Mouse (Mus musculus) brain, embryonic 18.5 days (tissue): ENCODE measurements around the gene Taf1c.

Source experiments
- DNase-seq: peaks from one replicate; pipeline ENCODE4 v3.0.0-alpha.2; 2012; ENCODE audit warnings: low read depth, low spot score

The Taf1c gene

DNA sequence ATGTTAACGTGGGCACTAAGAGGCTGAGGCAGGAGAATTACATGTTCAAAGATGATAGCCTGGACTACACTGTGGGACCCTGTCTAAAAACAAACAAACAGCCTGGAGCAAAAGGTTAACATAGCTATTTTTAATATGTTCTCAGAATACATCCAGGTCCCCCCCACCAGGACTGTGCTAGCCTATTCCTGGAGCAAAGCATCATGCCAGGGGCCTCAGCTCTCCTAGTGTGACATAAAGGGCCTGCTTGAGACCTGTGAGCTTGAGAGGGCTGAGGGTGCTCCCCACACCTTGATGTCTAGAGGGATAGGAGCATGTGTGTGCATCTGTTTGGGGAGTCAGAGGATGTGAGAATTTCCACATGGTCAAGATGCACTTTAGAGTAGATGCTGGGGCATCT is 18.7 kb upstream of the Taf1c start:
- DNase-seq: no peak

DNA sequence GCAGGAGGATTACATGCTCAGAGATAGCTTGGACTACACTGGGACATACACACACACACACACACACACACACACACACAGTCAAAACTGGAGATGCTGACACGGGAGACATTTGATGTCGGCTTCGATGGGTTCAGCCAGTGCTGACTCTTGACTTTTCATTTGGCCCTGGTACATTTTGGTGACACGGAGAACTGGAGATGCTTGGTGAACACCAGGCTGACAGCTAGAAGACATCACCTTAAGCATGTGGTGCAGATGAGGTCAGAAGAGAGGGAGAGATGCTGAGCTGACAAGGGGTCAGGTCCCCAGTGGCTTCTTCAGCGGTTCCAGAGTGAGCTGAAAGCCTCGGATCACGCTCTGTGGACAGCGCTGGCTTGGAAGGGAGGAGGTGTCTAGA is 18.0 kb upstream of the Taf1c start:
- no peak for DNase-seq

DNA sequence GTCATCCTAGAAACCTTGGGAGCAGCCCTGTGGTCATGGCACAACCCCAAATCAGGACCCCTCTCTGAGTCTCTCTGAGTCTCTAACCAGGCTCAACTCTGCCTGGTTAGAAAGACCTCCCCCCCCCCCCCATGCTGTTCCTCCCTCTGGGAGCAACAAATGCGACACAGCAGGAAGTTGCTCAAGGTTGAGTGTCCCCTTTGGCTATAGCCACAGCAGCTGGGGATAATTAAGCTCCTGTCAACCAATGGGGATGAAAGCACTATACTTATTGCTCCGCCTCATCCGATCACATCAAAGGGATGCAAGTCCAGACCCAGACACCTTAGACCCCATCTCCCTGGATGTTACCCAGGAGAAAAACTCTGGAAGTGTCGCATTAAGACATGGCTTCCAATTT is 17.5 kb upstream of the Taf1c start:
- no peak for DNase-seq

DNA sequence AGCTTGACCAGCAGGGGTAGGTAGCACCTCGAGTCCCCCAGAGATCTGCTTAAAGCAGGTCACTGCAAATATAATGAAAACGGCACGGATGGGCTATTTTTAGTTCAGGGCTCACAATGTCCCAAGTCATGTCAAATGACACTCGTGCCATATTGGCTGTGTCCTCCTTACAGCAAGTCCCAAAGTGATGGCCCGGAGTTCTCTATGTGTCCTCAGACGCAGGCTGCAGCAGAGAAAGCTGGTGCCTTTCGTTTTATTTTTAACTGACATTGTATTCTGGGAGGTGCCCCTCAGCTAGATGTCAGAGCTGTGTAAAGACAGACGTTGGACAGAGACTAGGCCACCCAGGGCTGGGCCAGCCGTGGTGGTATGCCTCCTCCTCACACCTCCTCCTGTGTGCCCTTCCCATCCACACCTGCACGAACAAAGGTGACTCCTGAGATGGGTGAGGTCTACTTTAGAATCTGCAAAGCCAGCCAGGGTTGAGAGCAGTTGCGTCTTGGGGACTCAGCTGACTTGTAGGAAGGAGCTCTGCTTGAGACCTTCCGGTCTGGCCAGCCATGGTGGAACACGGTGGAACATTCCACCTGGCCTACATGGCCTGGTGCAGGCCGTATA is 15.9 kb upstream of the Taf1c start:
- DNase-seq: no peak

- DNase-seq: no peak
Observed at GRCm38 (mm10) chr8:119620116-119620840, 15.3 kb upstream of the Taf1c start.

DNA sequence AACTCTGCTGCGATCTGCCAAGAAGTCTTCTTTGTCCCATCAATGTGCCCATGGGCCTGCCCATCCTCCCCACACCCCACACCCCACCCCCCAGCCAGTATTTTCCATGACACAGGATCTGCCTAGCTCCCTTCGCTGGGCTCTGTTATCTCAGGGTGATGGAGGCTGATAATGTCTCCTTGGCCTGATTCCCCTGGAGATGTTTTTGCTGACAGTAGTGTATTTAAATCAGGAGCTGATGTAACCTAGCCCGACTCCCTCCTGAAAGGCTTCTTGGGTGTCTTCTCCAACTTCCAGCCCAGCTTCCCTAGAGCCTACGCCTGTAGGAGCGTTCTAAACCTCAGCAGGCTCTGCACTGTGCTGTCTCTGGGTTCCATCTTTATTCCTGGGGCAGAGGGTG is 13.9 kb upstream of the Taf1c start:
- DNase-seq: no peak

- DNase-seq: no peak
Observed at GRCm38 (mm10) chr8:119617586-119617985, 12.6 kb upstream of the Taf1c start.

GRCm38 (mm10) chr8:119616811-119617210 is 11.8 kb upstream of the Taf1c start:
- no peak for DNase-seq

- no peak for DNase-seq
Observed at GRCm38 (mm10) chr8:119616358-119616757, 11.3 kb upstream of the Taf1c start.

DNA sequence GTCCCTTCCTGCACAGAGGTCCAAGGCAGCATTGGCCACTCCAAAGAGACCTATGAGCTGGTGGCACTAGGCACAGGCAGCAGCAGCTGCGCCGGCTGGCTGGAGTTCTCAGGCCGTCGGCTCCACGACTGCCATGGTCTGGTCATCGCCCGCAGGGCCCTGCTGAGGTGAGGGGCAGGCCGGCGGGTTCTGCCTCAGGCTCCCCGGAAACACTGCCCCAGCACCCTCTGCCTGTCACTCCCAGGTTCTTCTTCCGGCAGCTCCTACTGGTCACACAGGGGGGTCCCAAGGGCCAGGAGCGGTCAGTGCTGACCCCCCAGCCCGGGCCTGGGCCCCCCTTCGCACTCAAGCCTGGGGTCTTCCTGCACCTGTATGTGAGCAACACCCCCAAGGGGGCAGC is 10.1 kb upstream of the Taf1c start:
- no peak for DNase-seq

GRCm38 (mm10) chr8:119612471-119612870 is 7.4 kb upstream of the Taf1c start, which contains the start of gene Adad2:
Adad2 (plus strand) TSS chr8:119612747.
- DNase-seq: no peak

DNA sequence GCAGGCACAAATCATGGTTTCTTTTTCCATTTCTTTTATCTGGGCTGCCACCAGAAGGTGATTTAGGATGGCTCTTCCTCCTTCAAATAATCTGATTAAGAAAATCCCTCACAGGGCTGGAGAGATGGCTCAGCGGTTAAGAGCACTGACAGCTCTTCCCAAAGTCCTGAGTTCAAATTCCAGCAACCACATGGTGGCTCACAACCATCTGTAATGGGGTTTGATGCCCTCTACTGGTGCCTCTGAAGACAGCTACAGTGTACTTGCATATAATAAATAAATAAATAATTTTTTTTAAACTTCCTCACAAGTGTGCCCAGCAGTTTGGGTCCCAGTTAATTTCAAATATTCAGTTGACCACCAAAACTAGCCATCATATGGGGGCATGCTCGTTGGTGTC is 1.2 kb upstream of the Taf1c start:
- DNase-seq: no peak

- no peak for DNase-seq
Observed at GRCm38 (mm10) chr8:119604398-119604803, 621 bp downstream of the Taf1c start.

DNA sequence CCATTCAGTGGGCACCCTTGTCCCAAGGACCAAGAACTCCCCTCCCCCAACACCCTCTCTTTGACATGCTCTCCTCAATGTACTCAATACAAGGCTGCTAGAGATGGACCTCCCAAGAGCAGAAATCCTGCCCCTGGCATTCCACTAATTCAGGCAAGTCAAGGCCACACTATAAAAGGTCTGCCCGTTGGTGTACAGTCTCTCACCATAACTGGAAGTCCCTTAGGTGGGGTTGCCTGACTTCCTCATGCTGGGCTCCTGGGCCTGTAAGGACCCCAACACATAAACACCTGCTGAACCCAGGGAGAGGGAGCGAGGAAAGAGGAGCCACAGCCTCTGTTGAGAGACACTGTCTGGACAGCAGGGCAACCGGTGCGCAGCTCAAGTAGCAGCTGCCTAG is 1.3 kb downstream of the Taf1c start:
- DNase-seq: no peak

- no peak for DNase-seq
Observed at GRCm38 (mm10) chr8:119591456-119591855, 13.6 kb downstream of the Taf1c start.

- no peak for DNase-seq
Observed at GRCm38 (mm10) chr8:119590348-119590747, 14.7 kb downstream of the Taf1c start.

- no peak for DNase-seq
Observed at GRCm38 (mm10) chr8:119588844-119589243, 16.2 kb downstream of the Taf1c start.

GRCm38 (mm10) chr8:119588321-119588720 is 16.7 kb downstream of the Taf1c start:
- no peak for DNase-seq

DNA sequence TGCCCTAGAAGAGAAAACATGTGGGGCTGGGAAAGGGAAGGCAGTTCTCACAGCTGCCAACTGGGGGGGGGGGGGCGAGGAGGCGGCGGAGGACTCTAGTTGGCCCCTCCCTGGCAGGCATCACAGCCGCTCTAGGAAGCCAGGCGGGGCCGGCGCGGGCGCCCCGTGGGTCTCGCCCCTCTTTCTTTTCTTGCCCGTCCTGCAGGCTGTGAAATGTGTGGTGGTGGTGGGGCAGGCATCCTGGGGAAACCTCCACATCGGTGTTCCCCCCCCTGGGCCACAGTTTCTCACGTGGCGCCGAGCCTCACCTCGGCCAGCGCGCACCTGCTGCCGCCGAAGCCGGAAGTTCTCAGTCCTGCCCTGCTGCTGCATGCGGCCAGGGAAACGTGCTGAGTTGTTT is 19.1 kb downstream of the Taf1c start:
- DNase-seq: no peak

- DNase-seq: no peak
Observed at GRCm38 (mm10) chr8:119580441-119581161, 24.4 kb downstream of the Taf1c start.

DNA sequence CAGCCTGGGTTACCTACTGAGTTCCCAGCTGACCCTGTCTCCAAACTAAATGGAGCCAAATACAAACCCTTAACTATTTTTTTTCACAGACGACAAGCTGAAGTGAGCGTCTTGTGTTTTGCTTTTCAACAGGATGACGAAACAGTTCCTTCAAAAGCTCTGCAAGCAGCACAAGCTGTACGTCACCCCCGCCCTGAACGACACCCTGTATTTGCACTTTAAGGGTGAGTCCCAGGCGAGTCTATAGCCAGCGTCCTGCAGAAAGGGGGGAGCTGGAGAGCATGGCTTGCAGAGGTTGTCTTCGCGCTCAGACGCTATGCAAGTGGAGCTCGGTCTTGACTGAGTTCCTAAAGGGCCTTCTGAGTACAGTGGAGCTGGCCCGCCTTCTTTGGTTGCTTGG is 25.9 kb downstream of the Taf1c start:
- no peak for DNase-seq

- no peak for DNase-seq
Observed at GRCm38 (mm10) chr8:119575366-119575726, 29.7 kb downstream of the Taf1c start.
